Comparison of ENCODE assay signal across 8 mouse cellular contexts in the genomic region with DNA sequence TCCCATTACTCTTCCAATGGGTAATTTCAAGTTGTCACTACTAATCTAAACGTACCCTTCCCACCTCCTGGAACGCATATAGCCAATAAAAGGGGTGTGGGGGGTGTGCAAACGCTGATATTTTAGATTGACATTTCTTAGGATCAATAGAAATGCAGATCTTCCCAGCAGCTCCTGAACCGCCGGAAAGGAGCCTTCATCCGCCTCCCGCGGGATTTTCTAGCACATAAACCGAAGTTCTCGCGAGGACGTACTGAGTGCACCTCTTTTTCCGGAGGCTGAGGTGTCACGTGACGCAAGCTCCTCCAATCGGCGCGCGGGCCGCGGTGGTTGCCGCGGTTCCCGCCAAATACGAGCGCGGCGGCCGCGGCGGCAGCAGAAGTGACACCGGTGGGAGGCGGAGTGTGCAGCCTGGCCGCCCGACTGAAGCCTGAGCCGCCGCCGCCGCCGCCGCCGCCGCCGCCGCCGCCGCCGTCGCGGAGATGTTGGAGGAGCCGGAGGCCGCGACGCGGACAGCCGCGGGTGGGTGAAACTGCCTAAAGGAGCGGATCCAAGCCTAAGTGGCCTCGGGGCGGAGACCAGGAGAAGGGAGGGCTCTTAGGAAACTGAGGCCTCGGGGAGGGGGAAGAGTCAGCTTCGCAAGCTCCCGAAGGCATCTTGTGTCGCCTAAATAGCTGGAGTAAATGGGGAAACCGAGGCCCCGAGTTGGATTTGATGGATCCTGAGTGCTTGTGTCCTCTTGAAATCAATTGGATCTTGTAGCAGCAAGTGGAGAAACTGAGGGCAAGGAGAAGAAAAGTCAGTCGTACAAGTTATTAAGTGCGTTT. TPM values are rescaled to one million over a fixed set of nuclear protein-coding genes. Genes with fewer than 3 reads are reported as not detected.
DNase-seq lines count a peak whose midpoint lies in the region; ATAC-seq and TF ChIP-seq lines count a peak whose summit lies in the region.

TSS of gene Chaf1a (plus strand) at position 410 of the 827 bp plus-strand sequence.

- in situ Hi-C loops in Patski (cut with MboI; ENCODE audit: low pct_unique_long_range_greater_than_20kb) = no loop called here

- H3K9ac ChIP-seq in hindbrain, embryonic 13.5 days = peak within 1 kb of the TSS; percentile 81

- H3K36me3 ChIP-seq in hindbrain, embryonic 13.5 days = peaks cover 6% of the 10 kb centered on the region; the same call in 1 of the 2 replicates

- H3K27me3 ChIP-seq in Patski = no peaks in the 10 kb centered on the region
- no peaks in the 10 kb centered on the region for H3K27me3 ChIP-seq in hindbrain, embryonic 13.5 days

- H3K4me1 ChIP-seq in hindbrain, embryonic 13.5 days (replicated peaks) = peaks cover 22% of the 10 kb centered on the region

- peak within 1 kb of the TSS; percentile 83 for H3K27ac ChIP-seq in hindbrain, embryonic 13.5 days

- peak; percentile 79 for DNase-seq in Patski (ENCODE audit: low read depth, low spot score)
- DNase-seq in cerebellum, postnatal 14 days = peak; percentile 98 to 99
- peak; percentile 95 to 98 for DNase-seq in frontal cortex, postnatal 14 days (ENCODE audit: low spot score in 2 of 2)
- DNase-seq in layer of hippocampus, postnatal 25 days (ENCODE audit: extremely low spot score in 1 of 2, low spot score in 1 of 2) = peak; percentile 85 to 89
- peak; percentile 99 for DNase-seq in lung, postnatal 25 days (ENCODE audit: low spot score)
- DNase-seq in retina, embryonic 14.5 days (ENCODE audit: low spot score) = peak; percentile 99
- peak; percentile 97 for DNase-seq in thymus, postnatal 4 days

- POLR2A ChIA-PET in Patski (lab: Charles Lee) = interaction anchor here (1.1 to 1.6 kb wide), 2 partner anchors 30 to 31 kb away, joined by 4 to 6 read pairs; no protein-coding TSS in a partner anchor

- peak; percentile 81 for ATAC-seq in Patski
- ATAC-seq in hindbrain, embryonic 13.5 days (ENCODE audit: low FRiP score) = peak; percentile 83

- no peaks in the 10 kb centered on the region for H3K9me3 ChIP-seq in hindbrain, embryonic 13.5 days

- WGBS in hindbrain, embryonic 13.5 days = under 1% methylated on average over 68 of the region's 68 CpGs

- CTCF ChIA-PET in Patski (lab: Charles Lee) = interaction anchor here (0.9 to 2.2 kb wide), 3 partner anchors 9 to 31 kb away, joined by 3 to 5 read pairs (median 4); no protein-coding TSS in a partner anchor

- TF ChIP-seq CTCF in Patski (IDR thresholded peaks at IDR 0.05) = no peak

- peak within 1 kb of the TSS; percentile 94 for H3K4me2 ChIP-seq in hindbrain, embryonic 13.5 days

- peak within 1 kb of the TSS; percentile 72 for H3K4me3 ChIP-seq in hindbrain, embryonic 13.5 days

RNA-seq across cellular contexts. Expression of gene Chaf1a, which starts in this region (rescaled TPM):
- 18.0 TPM for polyA plus RNA-seq in Patski (2021)
- 6.1 and 6.9 TPM in 2 replicates for polyA plus RNA-seq in hindbrain, embryonic 13.5 days (2015; fragmentation: Nextera tagmentation; extraction: Ambion mirVana)
- total RNA-seq in layer of hippocampus, postnatal 25 days (2021) = 1 to 10 TPM; 3.9 to 4.9 TPM

Comparison
In these comparisons a context has a peak if more than half of its experiments do, and no peak if none do; other contexts are left out.
1. Peak in every context shown above with its lines: DNase-seq, ATAC-seq, H3K4me3 ChIP-seq and H3K27ac ChIP-seq.